Mouse (Mus musculus): ENCODE data around the gene Emilin1.

- TF ChIP-seq POLR2A (IDR thresholded peaks at IDR 0.05; ENCODE audit: borderline replicate concordance, control insufficient read depth, low read depth, low read length) (peak; percentile 55; the same call in 1 of the 2 replicates), CTCF (IDR thresholded peaks at IDR 0.05; ENCODE audit: control insufficient read depth, insufficient read depth, low read length) (no peak)
Measured at GRCm38 (mm10) chr5:30887331-30887761, 25.9 kb upstream of the Emilin1 start.
